ENCODE assay signal across 21 mouse cellular contexts in the genomic region with DNA sequence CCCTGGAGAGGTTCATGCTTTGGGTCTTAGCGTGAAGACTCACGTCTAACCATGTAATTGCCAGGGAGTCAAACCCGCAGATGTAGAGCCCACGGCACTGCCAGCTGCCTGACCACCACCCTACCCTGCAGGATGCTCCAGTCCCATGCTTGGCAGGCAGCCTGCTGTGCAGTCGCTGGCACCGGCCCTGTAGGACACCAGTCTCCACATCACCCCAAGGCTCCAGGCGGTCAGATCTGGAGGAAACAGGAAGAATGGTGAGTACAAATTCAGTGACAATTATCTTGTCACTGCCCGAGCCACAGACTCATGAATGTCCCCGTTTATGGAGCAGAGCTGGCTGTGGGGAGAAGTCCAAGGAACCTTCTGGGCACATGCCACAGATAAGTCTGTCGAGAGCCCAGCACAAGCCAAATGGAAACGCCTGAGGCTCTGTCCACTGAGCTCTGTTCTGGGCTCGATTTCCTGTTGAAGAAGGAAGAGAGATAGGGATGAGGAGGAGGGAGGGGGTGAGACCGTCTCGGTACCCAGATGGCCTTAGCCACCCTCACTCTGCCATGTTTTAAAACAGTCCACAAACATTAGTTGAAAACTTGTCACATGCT.
DNase-seq lines count a peak whose midpoint lies in the region; ATAC-seq and TF ChIP-seq lines count a peak whose summit lies in the region.
"Had no signal": no experiment of that assay in that cellular context is flagged by ENCODE, and none has a peak within 500 bp of the region (broad histone marks: within the 10 kb centered on the region; RNA-seq: fewer than 3 reads in every experiment).

No protein-coding gene starts in this region.

- no peaks in the 10 kb centered on the region for H3K4me1 ChIP-seq in hindbrain, postnatal 0 days (ENCODE audit: insufficient read depth, low read length)
- H3K4me1 ChIP-seq in hindbrain, embryonic 16.5 days (ENCODE audit: control insufficient read depth, insufficient read depth, low read depth, low read length), result no peaks in the 10 kb centered on the region
- H3K4me1 ChIP-seq in G1E (ENCODE audit: insufficient read depth, low read depth, low read length), result no peaks in the 10 kb centered on the region
- no peaks in the 10 kb centered on the region for H3K4me1 ChIP-seq in lung, postnatal 0 days (ENCODE audit: insufficient read depth, low read depth, low read length)
- H3K4me1 ChIP-seq: midbrain, embryonic 15.5 days had no signal

- peak; percentile 14 for DNase-seq in adrenal gland, adult 2 months
- DNase-seq in adrenal gland, adult 18-20 months (ENCODE audit: low spot score in 2 of 2), result no peak
- peak; percentile 7 for DNase-seq in hindbrain, postnatal 0 days (ENCODE audit: low spot score)
- DNase-seq in G1E (ENCODE audit: low spot score), result no peak
- DNase-seq in lung, postnatal 0 days (ENCODE audit: low spot score), result no peak
- no peak for DNase-seq in kidney, postnatal 25 days
- no peak for DNase-seq in retina, embryonic 14.5 days (ENCODE audit: low spot score)
- DNase-seq: forebrain, postnatal 0 days; gastrocnemius, adult 2 months; heart, adult 11 months; layer of hippocampus, postnatal 36 days; thymus, adult 2 months had no signal

- no peaks in the 10 kb centered on the region for H3K9me3 ChIP-seq in hindbrain, postnatal 0 days (ENCODE audit: low read length)
- no peaks in the 10 kb centered on the region for H3K9me3 ChIP-seq in hindbrain, embryonic 16.5 days (ENCODE audit: control insufficient read depth, low read length)
- peaks cover 96% of the 10 kb centered on the region for H3K9me3 ChIP-seq in G1E (replicated peaks)
- no peaks in the 10 kb centered on the region for H3K9me3 ChIP-seq in lung, postnatal 0 days (ENCODE audit: low read length)
- H3K9me3 ChIP-seq: forebrain, embryonic 10.5 days; heart, embryonic 13.5 days; kidney, embryonic 15.5 days; limb, embryonic 15.5 days; midbrain, embryonic 15.5 days had no signal

- H3K27me3 ChIP-seq in hindbrain, postnatal 0 days (ENCODE audit: insufficient read depth, low read length), result no peaks in the 10 kb centered on the region
- H3K27me3 ChIP-seq in hindbrain, embryonic 16.5 days (replicated peaks; ENCODE audit: control insufficient read depth, insufficient read depth, low read length), result no peaks in the 10 kb centered on the region
- no peaks in the 10 kb centered on the region for H3K27me3 ChIP-seq in G1E (ENCODE audit: insufficient read depth, low read length)
- H3K27me3 ChIP-seq in lung, postnatal 0 days (replicated peaks; ENCODE audit: insufficient read depth, low read length), result no peaks in the 10 kb centered on the region
- H3K27me3 ChIP-seq: midbrain, embryonic 15.5 days had no signal

- no peak overlapping the region for H3K9ac ChIP-seq in hindbrain, postnatal 0 days (replicated peaks; ENCODE audit: low read length)
- no peak overlapping the region for H3K9ac ChIP-seq in hindbrain, embryonic 16.5 days (ENCODE audit: low read depth, low read length)
- H3K9ac ChIP-seq in lung, postnatal 0 days (replicated peaks; ENCODE audit: low read depth), result no peak overlapping the region
- H3K9ac ChIP-seq: forebrain, postnatal 0 days; heart, embryonic 13.5 days; hindbrain, embryonic 14.5 days; kidney, embryonic 15.5 days; limb, embryonic 15.5 days; midbrain, embryonic 15.5 days had no signal

- TF ChIP-seq CTCF in hindbrain, postnatal 0 days (IDR thresholded peaks at IDR 0.05; ENCODE audit: low read depth), result no peak
- TF ChIP-seq CTCF in G1E (IDR thresholded peaks at IDR 0.05; ENCODE audit: low read depth, low read length), result no peak
- TF ChIP-seq CTCF in lung, postnatal 0 days (IDR thresholded peaks at IDR 0.05), result no peak

- H3K36me3 ChIP-seq in hindbrain, postnatal 0 days (ENCODE audit: insufficient read depth, low read length), result no peaks in the 10 kb centered on the region
- no peaks in the 10 kb centered on the region for H3K36me3 ChIP-seq in hindbrain, embryonic 16.5 days (ENCODE audit: control insufficient read depth, insufficient read depth, low read length)
- no peaks in the 10 kb centered on the region for H3K36me3 ChIP-seq in G1E (replicated peaks)
- H3K36me3 ChIP-seq in lung, postnatal 0 days (ENCODE audit: insufficient read depth, low read length), result no peaks in the 10 kb centered on the region
- H3K36me3 ChIP-seq: forebrain, embryonic 10.5 days; heart, embryonic 13.5 days; kidney, embryonic 15.5 days; limb, embryonic 15.5 days; midbrain, embryonic 15.5 days had no signal

- H3K27ac ChIP-seq in hindbrain, postnatal 0 days, result no peak overlapping the region
- H3K27ac ChIP-seq in hindbrain, embryonic 16.5 days (ENCODE audit: low read depth, low read length), result no peak overlapping the region
- no peak overlapping the region for H3K27ac ChIP-seq in lung, postnatal 0 days (ENCODE audit: low read length)
- H3K27ac ChIP-seq: forebrain, embryonic 10.5 days; gastrocnemius, adult 2 months; heart, embryonic 13.5 days; hindbrain, embryonic 14.5 days; kidney, embryonic 15.5 days; limb, embryonic 15.5 days; midbrain, embryonic 15.5 days had no signal

- no peak overlapping the region for H3K4me3 ChIP-seq in hindbrain, postnatal 0 days (ENCODE audit: low read length)
- H3K4me3 ChIP-seq in hindbrain, embryonic 16.5 days (ENCODE audit: low read length), result no peak overlapping the region
- H3K4me3 ChIP-seq in G1E (ENCODE audit: low read depth, low read length), result 0 out of 2 replicates have a peak overlapping the region, but pooled peaks have one; percentile 3
- H3K4me3 ChIP-seq in lung, postnatal 0 days (ENCODE audit: low read depth, low read length), result no peak overlapping the region
- H3K4me3 ChIP-seq: forebrain, embryonic 10.5 days; gastrocnemius, adult 2 months; heart, embryonic 13.5 days; kidney, embryonic 15.5 days; limb, embryonic 15.5 days; midbrain, embryonic 15.5 days; myocyte had no signal

- WGBS in hindbrain, postnatal 0 days, result 54% methylated on average over 14 of the region's 14 CpGs
- WGBS in hindbrain, embryonic 16.5 days, result 71% methylated on average over 14 of the region's 14 CpGs
- 42% methylated on average over 14 of the region's 14 CpGs for WGBS in lung, postnatal 0 days

- H3K4me2 ChIP-seq in hindbrain, postnatal 0 days (ENCODE audit: low read depth, low read length), result no peak overlapping the region
- H3K4me2 ChIP-seq in hindbrain, embryonic 16.5 days (ENCODE audit: low read length), result no peak overlapping the region
- H3K4me2 ChIP-seq in lung, postnatal 0 days (replicated peaks; ENCODE audit: low read depth, low read length), result no peak overlapping the region
- H3K4me2 ChIP-seq: heart, embryonic 13.5 days; hindbrain, embryonic 14.5 days; kidney, embryonic 15.5 days; limb, embryonic 15.5 days; midbrain, embryonic 15.5 days had no signal

- no peak for TF ChIP-seq EP300 in lung, postnatal 0 days (IDR thresholded peaks at IDR 0.05)

- no peak for ATAC-seq in hindbrain, postnatal 0 days
- no peak for ATAC-seq in hindbrain, embryonic 16.5 days
- no peak for ATAC-seq in G1E (ENCODE audit: extremely low read depth, insufficient number of reproducible peaks, low FRiP score, poor library complexity, severe bottlenecking)
- ATAC-seq in lung, postnatal 0 days, result peak; percentile 38; the same call in 1 of the 2 replicates
- ATAC-seq: forebrain, postnatal 0 days; intestine, embryonic 16.5 days; midbrain, embryonic 15.5 days had no signal

Comparison
In these comparisons a context has a peak if more than half of its experiments do, and no peak if none do; other contexts are left out.
1. DNase-seq: peak in adrenal gland, adult 2 months (single experiment) and hindbrain, postnatal 0 days (single experiment); none in adrenal gland, adult 18-20 months (0 of 2), G1E (single experiment), lung, postnatal 0 days (single experiment), kidney, postnatal 25 days (0 of 2) and retina, embryonic 14.5 days (single experiment).